Mouse (Mus musculus) c-Kit-positive CD71-negative TER-119-negative erythroid progenitor cells, embryonic 14.5 days (primary cell): ENCODE measurements at regions not wholly inside any gene's neighbourhood (a gene's known extent, or its start where the extent isn't known, plus 50 kb on each side); places are given as distances from the start of the nearest gene placed in this dataset.
A peak's percentile ranks its signal among the peaks of the same experiment; 100 is the strongest.

Experiments
- DNase-seq: peaks from one replicate; pipeline ENCODE4 v3.0.0-alpha.2; 2013; ENCODE audit warnings: low read depth

- DNase-seq: no peak
Observed at GRCm38 (mm10) chr2:33983112-33983748, 95.5 kb upstream of the Mvb12b start.

DNA sequence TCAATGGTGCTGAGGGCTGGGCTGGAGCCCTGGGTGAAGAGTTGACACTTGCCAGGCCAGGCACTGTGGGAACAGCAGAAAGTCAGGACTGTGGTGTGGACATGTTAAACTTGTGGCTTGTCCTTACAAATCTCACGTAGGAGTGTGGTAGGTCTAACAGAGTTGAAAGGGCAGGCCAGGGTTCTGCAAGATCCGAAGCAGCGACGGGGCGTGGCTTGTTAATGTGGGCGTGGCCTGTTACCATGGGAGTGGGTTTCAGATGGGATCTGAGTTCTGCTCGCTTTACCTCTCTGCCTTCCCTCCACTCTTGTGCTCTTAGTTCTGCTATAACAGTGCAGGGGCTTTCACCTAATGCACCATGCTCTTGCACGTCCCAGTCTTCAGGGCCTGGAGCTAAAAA, 94.2 kb upstream of the Mvb12b start:
- no peak for DNase-seq

GRCm38 (mm10) chr2:33981321-33981720, 93.6 kb upstream of the Mvb12b start:
- DNase-seq: no peak

- DNase-seq: no peak
Observed at GRCm38 (mm10) chr2:33980884-33981283, 93.1 kb upstream of the Mvb12b start.

DNA sequence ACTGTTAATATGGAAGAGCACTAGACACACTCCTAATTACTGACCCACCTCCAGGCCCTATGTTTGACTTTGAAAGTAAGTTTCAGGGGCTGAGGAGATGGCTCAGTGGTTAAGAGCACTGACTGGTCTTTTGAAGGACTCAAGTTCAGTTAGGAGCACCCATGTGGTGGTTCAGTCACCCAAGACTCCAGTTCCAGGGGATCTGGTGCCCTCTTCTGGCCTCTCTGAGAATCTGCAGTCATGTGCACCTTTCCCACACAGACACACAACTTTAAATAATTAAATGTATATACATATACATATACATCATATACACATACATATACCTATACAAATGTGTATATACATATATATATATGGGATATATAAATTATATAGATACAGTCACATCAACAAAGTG, 91.5 kb upstream of the Mvb12b start:
- DNase-seq: no peak

DNA sequence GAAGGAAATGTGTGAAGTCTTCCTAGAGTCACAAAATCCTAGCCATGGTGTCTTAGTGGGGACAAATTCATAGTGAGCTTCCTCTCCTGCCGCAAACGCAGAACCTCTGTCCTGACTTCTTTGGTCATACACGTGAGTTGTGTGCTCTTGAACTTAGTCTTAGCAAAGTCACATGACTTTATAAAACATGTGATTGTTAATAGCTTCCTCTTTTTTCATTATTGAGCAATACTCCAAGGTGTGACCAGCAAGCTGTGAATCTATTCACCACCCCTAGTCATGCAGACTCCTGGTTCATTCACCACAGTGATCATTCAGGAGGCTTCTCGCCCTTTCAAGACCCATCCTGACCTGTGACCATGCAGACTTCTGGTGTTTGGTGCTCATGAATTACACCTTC, 90.8 kb upstream of the Mvb12b start:
- no peak for DNase-seq

DNA sequence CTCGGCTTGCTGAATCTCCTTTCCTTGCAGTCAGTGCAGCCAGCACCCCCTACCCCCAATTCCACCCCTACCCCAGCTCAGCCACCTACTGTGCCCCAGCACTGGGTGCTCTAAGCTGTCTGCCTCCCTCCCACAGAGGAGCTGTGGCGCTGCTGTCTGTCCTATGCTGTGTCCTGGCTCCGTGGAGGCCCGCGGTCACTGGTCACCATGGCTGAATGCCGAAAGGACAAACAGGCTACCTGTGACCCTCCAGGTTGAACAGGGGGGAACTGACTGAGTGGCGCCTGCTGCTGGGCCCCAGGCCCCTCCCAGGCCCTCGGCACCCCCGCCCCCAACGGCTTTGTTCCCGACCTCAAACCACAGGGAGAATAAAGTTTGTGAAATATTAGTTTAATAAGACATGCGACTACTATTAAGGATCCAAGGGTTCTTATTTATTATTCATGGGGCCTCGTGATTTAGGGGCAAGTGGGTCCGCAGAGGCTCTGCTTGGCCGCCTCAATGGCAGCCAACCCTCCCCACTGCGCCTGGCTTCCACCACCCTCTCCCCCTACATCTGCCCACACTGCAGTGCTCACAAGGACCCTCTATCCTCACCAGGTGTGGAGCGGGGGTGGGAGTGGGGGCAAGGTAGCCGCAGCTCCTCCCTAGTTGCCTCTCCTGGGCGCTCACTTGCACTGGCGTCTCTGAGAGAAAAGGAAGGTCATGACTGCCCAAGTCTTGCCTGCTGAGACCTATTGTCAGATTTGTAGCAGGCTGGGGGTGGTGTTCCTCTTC, 90.0 kb upstream of the Mvb12b start:
- no peak for DNase-seq

- DNase-seq: no peak
Observed at GRCm38 (mm10) chr2:33977151-33977550, 89.4 kb upstream of the Mvb12b start.

- DNase-seq: no peak
Observed at GRCm38 (mm10) chr2:33976183-33976582, 88.4 kb upstream of the Mvb12b start.

DNA sequence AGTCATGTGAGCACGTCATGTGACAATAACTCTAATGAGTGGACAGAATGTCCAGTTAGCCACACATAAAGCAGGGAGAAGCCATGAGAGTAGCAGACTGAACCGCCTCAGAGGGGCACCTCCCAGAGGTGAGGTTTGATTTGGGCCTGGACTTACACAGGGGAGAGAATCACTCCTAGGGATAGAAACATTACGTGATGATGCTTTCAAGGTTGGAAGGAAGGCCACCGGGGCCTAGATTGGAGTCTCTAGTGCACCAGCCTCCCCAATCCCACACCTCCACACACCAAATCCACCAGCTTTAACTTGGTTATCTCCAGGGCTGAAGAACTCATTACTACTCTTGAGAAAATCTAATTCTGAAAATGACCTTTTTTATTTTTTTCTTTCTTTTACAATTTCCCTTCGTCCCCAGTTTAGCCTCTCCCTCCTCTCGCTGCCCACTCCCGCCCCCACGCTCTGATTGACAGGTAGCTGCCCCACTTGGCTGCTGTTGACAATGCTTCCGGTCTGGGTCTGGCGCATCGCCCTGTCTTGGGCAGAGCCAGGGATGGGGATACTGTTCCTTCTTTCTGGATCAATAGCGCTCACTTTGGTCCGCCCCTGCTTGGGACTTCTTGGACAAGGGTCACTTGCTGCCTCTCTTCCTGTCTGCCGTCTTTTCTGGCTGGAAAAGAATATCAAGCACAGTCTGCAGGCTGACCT, 87.8 kb upstream of the Mvb12b start:
- no peak for DNase-seq

DNA sequence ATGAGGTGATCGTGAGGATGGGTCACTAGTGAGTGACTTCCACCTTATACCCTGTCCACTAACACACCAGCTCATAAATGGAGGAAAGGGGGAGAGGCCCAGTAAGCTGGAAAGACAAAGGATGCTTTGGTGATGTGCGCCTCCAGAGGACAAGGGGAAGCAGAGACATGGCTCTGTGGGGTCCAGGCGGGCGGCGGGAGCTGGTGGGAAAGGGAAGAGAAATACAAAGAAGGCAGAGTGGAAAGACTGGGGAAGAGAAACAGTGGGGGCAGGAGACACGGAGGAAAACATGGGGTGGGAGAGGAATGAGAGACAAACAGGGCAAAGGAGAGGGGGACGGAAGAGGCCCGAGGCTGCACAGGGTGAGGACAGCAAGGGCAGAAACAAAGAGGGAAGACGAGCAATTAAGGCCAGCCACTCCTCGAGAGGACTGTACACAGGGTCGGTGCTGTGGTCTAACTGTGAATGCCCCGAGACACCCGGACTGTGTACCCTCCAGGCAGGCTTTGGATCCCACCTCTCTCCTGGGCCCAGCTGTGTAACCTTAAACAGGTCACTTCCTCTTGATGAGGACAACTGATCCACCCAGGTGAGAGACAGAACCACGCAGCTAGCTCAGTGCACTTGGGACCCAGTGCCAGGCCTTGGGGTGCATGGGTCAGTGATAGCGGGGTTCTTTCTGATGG, 87.1 kb upstream of the Mvb12b start:
- no peak for DNase-seq

DNA sequence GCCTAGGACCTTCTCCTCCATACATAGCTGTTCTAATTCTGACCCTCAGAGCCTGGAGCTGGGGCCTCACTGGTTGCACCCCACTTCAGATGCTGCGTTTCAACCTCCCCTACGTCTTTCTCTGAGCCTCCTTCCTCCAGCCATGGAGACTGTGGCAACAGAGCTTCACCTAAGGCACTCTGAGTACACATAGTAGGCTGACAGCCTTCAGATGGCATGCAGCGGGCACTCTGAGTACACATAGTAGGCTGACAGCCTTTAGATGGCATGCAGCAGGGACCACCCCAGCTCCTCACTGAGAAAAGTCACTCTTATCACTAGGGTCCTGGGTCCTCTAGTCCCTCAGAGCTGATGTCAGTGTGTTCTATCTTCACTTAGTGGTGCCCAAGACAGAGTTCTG, 86.3 kb upstream of the Mvb12b start:
- DNase-seq: no peak

- DNase-seq: peak; percentile 48
Observed at GRCm38 (mm10) chr2:33973213-33973834, 85.6 kb upstream of the Mvb12b start.

DNA sequence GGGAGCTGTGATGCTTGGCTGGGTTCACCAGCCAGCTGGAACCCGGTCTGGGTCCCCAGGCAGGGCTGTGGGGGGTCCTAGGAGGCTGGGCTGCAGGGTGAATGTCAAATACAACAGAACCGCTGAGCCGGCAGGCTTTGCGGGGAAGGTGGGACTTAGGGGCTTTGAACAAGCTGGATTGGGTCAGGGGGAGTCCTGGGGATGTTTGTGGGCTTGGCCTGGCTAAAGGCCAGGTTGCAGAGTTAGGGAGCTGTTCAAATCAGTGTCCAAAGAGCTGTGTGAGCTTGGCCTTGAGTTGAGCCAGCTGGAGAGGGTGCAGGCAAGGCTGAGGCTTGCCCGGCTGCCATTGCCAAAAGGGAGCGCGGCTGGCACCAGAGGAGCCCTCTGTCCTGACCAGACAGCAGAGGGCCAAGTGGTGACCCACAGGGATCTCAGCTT, 79.3 kb upstream of the Mvb12b start:
- DNase-seq: no peak

DNA sequence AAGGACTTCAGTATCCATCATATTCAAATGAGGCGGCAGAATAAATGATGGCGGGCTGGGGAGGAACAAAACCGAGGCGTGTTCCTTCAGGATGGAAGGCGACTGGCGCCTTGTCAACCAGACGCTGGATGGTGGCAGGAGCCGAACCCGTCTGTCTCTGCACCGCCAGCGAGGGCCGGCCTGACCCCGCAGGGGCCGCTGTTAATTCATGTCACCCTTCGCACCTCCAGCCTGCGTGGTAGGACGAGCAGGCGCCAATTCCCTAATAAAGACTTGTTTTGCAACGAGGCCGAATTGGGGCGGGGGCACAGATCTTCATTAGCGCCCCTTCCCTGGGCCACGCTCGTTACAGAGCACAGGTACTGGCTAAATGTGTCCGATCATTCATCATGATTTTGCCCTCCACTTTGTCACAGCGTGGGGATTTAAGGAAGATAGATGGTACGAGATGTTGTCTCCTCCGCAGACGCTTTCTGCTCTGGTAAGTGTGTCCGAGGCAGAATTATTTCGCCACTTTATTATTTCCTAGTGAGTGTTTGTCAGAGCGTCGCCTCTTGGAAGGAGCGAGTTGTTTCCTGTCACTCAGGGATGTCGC, 78.7 kb upstream of the Mvb12b start:
- DNase-seq: no peak

GRCm38 (mm10) chr2:33964096-33964495, 76.3 kb upstream of the Mvb12b start:
- no peak for DNase-seq

GRCm38 (mm10) chr2:33962355-33963037, 74.8 kb upstream of the Mvb12b start:
- DNase-seq: no peak

DNA sequence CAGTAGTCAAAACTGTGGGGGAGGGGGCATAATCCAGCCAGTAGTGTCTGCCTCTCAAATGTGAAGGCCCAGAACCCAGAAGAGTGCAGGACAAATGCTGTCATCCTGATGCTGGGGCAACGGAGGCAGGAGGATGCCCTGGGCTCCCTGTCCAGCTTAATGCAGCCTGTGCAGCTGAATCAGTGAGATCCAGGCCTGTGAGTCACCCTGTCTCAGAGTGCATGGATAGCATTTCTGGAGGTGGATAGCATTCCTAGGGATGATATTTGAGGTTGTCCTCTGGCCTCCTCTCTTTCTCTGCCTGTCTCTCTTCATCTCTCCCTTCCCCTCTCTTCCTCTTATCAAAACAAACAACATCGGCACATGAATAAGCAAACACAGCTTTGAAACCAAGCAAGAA, 73.8 kb upstream of the Mvb12b start:
- DNase-seq: no peak

DNA sequence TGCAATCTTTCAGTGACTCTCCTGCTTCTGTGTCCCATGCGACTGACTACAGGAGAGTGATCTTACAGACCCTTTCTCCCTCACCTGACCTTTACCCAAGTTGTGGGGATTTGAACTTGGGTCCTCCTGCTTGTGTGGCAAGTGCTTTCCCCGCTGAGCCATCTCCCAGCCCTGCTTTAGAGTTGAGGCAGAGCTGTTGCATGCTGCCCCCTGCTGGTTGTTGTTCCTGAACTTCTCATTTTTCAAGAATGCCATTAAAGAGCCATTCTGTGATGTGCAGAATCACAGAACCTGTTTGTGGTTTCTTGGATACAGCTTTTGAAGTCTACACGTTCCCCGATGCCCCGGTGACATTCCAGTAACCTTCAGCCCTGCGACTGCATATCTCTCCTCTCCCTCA, 70.0 kb upstream of the Mvb12b start:
- peak; percentile 51 for DNase-seq

- no peak for DNase-seq
Observed at GRCm38 (mm10) chr2:33944301-33944700, 56.6 kb upstream of the Mvb12b start.

- no peak for DNase-seq
Observed at GRCm38 (mm10) chr2:33942085-33942484, 54.3 kb upstream of the Mvb12b start.
